Mouse (Mus musculus) liver, embryonic 14.5 days (tissue): ENCODE measurements at regions not wholly inside any gene's neighbourhood (a gene's known extent, or its start where the extent isn't known, plus 50 kb on each side); places are given as distances from the start of the nearest gene placed in this dataset.

Experiments used
- CTCF ChIP-seq: IDR thresholded peaks from 2 replicates; pipeline ENCODE4 v1.5.1; 2016; ENCODE audit warnings: antibody characterized with exemption, low read depth, control low read depth
- EP300 ChIP-seq: IDR thresholded peaks from 2 replicates; pipeline ENCODE4 v1.6.1; 2016; ENCODE audit warnings: antibody characterized with exemption, low read depth

- TF ChIP-seq CTCF = no peak
- no peak for TF ChIP-seq EP300
Measured at GRCm38 (mm10) chr11:112847146-112847545, 65.1 kb downstream of the Sox9 start.
